Mouse (Mus musculus): Measurements from ENCODE around the gene Lrrc36.

Lrrc36 gene

DNA sequence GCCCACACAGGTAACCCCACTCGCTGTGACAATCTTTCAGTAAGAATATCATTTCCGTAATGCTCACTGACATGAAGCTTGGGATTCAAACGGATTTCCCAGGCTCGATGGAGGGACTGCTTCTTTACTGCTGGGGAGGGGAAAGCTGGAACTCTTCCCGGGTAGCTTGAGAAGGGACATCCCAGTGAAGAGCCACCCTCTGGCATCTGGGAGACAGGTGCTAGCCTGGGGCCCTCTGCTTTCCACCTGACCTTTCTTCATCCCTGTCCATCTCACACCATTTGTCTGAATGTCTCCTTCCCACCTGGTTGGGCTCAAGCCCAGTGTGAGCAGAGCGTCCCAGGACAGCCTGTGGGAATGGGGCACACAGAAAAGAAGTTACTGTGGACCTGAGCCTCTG, 52.9 kb downstream of the Lrrc36 start:
- no peak for DNase-seq (ENCODE audit: low read depth in 1 of 2, low spot score in 2 of 2)

DNA sequence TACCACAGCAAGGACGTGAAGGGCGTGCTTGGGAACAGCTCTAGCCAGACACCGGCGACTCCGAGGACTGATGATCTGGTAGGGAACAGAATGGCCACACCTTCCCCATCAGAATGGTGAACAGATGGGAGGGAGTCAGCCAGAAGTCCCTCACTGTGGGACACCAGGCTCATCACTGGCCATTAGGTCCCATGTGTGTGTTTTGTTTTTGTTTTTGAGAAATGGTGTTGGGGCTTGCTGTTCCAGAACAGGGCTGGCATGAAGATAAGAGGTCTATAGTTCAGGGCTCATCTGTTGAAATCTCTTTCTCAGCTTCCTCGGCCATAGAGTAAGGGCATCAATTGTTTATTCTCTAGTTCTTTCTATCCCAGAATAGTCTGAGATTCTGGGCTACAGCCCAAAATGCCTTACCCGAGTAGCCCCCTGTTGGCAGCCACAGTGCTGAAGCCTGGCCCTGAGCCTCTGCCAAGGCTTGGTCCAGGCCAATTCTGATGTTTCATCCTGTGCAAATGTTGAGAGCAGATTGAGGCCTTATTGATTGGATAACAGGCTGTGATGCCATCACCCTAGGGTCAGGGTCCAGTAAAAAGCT, 53.4 kb downstream of the Lrrc36 start:
- DNase-seq (ENCODE audit: low read depth in 1 of 2, low spot score in 2 of 2): no peak

DNA sequence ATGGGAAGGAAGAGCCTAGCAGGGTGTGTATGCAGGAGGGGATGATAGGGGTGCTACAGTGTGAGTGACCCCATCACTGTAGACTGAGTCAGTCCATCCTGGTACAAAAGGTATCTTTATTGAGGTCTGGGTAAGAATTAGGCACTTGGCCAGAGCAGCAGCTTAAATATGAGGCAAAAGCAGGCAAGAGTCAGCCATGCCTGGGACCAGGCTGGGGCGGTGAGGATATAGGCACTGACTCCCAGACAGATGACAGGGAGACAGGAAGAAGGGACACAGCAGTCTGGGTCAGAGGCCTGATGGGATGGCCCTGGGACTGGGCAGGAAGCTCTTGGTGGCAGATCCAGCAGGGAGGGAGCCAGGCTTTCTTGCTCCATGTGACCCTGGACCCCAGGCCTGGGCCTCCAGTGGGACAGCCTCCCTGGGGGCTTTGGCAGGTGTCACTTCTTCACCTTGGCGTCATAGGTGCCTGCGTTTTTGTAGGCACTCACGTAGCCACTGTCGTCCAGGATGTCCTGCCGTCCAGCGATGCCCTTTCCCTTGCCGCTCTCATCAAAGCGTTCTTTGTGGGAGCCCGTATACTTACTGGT, 54.1 kb downstream of the Lrrc36 start:
- no peak for DNase-seq (ENCODE audit: low read depth in 1 of 2, low spot score in 2 of 2)

DNA sequence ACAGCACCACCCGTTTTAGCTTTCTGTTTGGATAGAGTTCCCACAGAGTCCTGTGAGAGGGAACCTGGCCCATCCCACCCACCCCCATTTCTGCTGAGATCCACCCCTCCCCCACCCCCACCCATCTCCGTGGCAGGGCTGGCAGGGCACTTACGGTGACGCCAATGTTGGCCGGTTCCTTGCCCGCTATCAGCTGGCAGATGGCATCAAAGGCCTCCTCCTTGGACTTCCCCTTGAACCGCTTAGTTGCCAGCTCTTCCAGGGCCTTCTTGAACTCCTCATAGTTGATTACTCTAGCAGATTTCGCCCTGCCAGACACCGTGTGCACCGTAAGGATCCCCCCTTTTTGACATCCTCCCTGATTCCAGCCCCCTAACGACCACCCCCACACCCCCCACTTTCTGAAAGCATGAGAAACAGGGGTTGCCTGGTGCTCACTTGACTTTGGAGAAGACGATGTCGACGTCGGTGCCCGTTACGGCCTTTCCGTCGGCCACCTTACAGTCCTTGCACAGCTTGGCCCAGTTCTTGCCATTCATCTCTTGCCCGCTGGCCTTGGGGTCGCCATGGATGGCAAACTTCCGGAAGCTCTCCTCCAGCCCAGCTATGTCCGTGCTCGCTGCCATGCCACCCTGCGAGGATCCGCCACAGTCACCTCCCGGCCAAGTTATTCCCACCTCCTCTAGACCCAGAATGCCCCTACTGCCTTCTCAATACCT, 54.8 kb downstream of the Lrrc36 start:
- DNase-seq (ENCODE audit: low read depth in 1 of 2, low spot score in 2 of 2): no peak

DNA sequence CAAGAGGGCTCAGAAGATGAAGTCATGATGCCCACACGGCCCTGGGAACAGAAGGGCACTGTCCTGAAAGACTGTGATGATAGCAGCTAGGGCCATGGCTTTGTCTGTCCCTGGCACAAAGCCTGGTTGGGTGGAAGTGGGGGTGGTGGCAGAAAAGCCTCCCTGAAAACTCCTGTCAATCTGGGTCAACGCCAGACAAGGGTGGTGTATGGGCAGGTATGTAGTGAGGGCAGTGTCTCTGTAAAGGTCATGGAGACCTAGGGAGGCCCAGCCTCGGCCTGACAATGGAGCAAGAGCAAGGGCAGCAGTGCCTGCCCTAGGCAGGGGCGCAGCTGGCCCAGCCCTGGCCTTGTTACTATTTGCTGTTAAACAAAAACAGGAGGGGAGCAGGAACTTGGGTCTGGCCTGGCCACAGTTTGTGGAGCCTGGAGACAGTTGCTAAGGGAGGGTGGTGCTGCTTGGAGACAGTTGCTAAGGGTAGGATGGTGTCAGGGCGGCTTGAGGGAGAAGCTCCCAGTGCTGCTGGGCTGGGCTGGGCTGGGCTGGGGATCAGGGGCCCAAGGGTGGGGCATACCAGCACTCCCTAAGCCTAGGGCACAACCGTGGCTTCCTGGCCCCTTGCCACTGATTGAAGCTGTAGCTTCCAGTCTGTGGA, 55.8 kb downstream of the Lrrc36 start:
- peak in 1 of 2 experiments; percentile 54 for DNase-seq (ENCODE audit: low read depth in 1 of 2, low spot score in 2 of 2)

DNA sequence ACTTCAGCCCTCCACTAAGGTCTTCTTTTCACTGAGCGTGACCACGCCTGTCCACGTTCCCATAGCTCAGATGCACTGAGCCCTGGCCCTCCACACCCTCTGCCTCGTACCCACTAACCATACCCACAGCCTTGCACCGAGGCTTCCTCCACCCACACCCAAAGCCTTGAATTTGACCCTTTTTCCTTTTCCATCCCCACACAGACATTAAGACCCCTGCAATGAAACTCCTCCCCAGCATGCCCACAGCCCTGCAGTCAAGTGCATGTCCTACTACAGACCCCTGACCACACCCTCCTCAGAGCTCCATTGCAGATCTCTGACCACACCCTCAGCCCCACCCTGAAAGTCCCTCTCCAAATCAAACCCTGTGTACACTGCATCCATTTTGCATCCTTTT, 56.4 kb downstream of the Lrrc36 start:
- DNase-seq (ENCODE audit: low read depth in 1 of 2, low spot score in 2 of 2): no peak

DNA sequence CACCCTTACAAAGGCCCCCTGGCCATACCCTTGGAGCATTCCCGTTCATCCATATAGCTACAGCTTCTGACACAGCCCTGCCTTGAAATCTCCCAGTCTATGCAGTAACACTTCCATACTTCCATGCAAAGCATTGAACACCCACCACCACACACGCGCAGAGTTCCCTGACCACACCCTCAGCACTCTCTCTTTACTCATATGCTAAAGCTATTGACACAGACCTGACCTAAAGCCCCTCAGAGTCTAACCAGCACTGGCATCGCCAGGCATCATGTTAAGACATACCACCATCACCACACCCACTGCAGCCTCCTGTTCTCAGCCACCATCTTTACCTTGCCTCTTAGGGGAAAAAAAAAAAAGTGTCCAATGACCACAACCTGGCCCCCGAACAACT, 56.9 kb downstream of the Lrrc36 start:
- DNase-seq (ENCODE audit: low read depth in 1 of 2, low spot score in 2 of 2): no peak

DNA sequence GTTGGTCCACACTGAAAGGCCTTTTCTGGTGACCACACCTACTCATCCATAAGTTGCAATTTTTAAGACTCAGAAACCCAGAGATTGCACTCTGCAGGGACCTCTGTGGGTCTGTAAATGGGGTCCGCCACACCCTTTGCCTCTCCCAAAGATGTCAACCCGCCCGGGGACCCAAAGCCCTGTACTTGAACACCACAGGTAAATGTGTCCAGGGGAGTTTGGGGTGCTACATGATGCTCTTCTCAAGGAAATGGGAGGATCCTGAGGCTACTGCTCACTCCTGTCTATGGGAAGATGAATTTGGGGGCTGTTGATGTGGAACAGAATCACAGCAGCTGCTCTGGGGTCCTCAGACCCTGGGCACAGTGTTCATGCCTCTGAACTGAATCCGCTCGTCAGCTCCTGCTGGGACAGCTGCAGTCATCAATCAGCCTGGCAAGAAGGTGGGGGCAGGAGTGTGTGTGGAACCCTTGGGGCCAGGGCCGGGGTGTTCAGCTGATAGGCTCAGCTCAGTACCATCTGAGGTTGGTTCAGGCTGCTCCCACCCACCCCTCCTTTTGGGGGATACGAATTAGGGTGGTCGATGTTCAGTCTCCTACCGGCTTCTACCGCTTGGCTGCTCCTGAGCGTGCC, 57.4 kb downstream of the Lrrc36 start:
- DNase-seq (ENCODE audit: low read depth in 1 of 2, low spot score in 2 of 2): no peak

DNA sequence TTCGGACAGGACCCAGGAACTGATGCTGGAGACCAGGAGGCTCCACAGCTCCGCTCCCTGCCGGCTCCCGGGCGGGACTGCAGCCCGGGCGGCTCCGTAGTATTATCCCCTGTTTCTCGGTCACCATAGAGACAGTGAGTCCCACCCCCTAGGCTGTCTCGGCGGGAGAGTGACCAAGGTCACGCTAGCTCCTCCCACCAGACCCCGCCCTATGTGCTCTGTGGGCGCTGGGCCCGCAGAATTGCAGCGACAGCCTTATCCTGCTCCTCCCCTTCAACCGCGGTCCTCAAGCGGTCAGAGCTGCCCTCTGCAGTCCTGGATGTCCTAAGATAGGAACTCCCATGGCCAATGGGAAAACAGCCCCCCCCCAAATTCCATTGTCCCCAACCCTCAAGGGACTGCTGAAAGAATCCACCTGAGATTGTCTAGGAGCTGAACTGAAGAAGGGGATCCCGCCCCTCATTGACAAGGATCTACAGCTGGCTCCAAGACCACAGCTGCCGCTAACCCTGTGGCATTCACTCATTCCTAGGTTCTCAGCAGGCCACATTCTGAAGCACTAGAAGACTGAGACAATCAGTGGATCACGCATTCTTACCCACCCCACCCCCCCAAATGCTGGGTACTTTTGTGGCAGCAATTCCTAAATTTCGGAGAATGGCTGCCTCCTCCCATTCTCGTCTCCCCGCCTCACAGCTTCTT, 58.1 kb downstream of the Lrrc36 start, which contains the start of gene Tppp3:
Tppp3 (minus strand) TSS at position 213 of the 702 bp plus-strand sequence.
- peak; percentile 89 for DNase-seq (ENCODE audit: low read depth in 1 of 2, low spot score in 2 of 2)

DNA sequence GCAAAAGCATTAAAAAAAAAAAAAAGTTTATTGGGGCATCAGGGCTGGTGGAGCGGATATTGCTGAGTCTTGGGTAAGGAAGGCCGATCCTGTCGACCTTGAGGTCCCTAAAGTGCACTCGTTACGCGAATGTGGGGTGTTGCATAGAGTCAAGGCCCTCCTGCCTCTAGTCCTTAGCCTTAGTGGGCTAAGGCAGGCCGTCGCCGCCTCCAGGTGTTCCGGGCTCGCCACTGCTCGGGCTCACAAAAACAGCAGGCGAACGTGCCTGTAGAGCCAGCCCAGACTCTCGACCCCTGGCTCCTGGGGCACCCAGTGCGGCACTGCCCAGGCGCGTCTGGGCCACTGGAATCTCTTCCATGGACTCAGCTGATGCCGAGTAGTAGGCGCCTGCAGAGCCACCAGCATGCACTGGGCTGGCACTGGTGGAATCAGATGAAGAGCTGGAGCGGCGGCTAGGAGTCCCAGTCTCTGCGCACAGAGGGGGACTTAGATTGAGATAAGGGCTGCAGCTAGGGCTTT, 59.1 kb downstream of the Lrrc36 start:
- no peak for DNase-seq (ENCODE audit: low read depth in 1 of 2, low spot score in 2 of 2)

DNA sequence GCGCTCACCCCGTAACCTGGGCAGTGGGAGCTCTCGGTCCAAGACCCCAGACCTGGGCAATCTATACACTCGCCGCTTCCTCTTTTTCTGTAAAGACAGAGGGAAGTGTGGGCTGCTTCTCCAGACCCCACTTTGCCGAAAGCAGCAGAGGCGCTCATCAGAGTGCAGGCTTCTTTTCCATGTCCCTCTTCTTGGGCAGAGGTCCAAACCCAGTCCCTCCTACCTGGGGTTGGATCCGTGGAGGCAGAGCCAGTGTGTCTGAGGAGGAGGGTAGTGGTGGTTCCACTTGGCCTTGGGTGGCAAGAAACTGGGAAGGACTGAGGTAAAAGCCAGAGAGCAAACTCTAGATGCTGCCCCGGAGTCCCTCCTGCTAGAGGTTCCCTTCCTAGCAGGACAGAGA, 59.6 kb downstream of the Lrrc36 start:
- no peak for DNase-seq (ENCODE audit: low read depth in 1 of 2, low spot score in 2 of 2)

DNA sequence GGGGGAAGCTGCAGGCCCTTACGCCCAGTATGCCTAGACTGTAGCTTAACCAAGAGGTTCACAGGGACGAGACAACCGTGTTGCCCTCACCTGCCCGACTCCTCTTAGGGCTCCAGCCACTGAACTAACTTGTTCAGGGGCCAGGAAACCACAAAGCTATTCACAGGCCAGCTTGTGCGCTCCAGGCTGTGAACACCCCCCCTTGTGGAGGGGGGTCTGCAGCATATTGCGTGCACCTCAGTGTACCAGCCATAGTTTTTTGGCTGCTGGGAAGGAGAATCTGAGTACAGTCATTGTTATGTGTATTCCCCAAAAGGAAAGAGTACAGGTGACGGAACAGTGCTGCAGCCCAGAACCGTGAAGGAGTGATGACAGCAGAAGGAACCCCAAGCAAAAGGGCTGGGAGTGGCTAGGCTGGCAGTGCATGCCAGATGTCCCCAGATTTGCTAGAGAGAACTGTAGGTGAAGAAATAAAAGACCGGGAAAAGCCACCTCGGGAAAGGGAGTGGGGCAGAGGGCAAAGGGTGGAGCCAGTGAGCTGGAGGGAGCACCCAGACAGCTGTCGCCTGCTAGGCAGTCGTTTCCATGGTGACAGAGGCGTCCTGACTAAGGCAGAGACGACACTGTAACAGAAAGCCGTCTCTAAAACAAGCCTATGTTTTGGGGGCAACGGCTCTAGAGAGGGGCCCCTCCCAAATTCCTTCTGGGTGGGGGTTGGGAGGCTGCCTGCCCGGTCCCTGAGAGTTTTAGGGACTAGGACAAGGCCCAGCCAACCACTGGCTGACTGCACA, 60.6 kb downstream of the Lrrc36 start:
- no peak for DNase-seq (ENCODE audit: low read depth in 1 of 2, low spot score in 2 of 2)

DNA sequence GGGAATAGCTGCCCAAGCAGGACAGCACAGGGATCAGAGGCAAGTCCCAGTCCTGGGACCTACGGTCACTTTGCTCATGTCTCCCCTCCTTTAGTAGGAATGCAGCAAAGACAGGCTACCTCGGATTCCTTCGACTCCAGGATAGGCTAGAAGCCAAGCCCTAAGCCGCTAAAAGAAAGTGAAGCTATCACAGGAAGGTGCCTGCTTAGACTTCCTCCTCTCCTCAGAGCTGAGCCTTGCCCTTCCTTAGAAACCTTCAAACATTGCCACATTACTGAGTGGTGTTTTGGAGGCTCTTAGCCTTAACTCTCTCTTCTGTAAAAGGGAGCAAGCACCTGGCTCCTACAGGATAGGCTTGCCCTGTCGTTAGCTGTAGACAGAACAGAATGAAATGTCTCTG, 61.3 kb downstream of the Lrrc36 start:
- DNase-seq (ENCODE audit: low read depth in 1 of 2, low spot score in 2 of 2): no peak

DNA sequence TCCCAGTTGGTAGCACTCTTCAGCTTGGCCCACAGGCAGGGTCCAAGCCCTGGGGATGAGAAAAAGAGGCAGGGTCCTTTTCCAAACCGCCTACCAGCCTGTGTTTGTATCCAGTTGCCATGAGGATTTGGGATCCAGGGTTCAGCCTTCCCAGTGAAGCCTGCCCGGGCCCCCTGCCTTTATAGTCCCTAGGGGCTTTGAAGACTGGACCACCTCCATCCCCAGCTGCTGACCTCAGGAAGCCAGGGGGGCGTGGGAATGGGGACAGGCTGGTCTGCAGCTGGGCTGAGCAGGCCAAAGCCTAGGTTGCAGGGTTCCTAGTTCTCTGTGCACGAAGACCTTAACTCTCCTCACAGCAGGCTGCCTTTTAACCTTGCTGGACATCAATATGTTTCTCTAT, 61.9 kb downstream of the Lrrc36 start:
- no peak for DNase-seq (ENCODE audit: low read depth in 1 of 2, low spot score in 2 of 2)

DNA sequence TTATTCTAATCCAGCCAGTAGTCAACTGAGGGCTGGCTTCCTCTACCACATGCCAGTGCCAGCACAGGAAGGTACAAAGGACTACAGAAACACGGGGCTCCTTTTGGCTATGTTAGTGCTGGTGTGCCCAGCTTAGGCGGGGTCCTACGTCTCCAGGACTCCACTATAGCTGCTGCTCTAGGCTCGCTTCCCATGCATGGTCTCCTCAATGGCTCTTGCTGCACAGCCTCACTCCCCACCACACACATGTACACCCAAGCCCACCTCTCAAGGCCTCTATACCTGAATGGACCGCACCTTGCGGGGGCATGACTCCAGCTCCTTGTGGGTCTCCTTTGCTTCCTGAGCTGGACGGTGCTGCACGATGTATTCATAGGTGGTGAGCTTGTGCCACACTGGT, 62.4 kb downstream of the Lrrc36 start:
- DNase-seq (ENCODE audit: low read depth in 1 of 2, low spot score in 2 of 2): no peak

DNA sequence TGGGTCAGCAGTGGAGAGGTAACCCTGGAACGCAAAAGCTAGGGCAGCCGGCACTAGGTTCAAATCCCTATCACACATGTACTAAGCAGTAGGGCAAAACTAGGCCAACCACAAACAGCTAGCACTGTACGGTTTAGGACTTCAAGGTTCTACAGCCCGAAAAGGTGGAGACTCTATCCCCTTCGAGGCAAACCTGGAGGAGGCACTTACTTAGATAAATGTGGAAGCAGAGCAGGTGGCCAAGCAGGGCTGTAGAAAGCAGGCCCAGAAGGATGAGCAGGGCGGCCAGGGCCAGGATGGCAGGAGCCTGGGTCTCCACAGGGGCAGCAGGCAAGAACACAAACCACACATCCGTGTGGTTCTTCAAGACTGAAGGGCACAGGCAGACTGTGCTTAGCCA, 62.8 kb downstream of the Lrrc36 start:
- no peak for DNase-seq (ENCODE audit: low read depth in 1 of 2, low spot score in 2 of 2)

DNA sequence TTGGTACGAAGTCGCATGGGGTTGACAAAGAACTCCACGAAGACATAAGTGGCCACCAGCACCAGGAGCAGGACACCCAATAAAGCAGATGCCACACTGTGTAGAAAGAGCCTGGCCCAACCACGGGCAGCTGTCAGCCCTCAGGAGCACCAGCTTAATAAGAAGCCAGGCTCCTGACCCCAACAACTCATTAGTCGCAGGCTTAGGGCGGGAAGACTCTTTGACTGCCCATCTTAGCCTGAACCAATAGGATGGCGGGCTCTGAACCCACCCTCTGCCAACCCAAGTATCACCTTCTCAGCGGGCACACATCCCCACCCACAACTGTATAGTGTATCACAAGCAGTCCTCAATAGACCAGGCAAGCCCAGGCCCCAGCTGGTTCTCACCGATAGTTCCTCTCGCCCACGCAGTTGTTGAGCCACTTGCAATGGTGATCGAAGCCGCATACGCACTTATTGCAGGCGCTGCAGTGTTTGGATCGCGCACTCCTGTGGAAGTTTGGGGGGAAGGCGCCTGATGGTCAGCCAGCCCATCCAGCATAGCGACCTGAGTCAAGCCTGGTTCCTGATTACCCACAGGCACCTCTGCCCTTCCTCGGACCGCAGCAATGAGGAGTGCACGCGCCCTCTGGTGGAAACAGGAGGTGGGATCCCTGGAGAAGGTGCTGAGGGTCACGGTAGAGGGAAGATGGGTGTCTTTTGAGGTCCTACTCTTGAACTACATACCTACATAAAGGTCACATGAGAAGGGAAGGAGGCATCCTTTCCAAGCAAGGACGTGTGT, 63.5 kb downstream of the Lrrc36 start:
- peak in 1 of 2 experiments; percentile 40 for DNase-seq (ENCODE audit: low read depth in 1 of 2, low spot score in 2 of 2)

DNA sequence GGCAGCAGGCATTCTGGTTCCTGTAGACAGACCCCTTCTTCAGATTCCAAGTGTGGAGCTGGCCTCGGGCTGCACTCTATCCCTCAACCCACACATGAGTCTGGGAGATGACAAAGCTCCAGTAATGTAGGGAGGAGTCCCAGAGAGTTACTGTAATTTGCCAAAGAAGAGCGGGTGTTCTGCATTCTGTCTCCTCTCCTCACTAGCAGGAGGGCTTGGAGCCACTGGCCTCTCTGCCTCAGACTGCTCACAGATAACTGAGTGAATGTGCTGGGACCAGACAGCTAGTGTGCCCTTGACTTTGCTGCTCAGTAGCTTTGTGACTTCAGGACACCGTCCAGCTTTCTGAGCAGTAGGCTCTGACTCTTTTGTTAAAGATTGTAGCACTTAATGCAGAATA, 64.4 kb downstream of the Lrrc36 start:
- no peak for DNase-seq (ENCODE audit: low read depth in 1 of 2, low spot score in 2 of 2)

DNA sequence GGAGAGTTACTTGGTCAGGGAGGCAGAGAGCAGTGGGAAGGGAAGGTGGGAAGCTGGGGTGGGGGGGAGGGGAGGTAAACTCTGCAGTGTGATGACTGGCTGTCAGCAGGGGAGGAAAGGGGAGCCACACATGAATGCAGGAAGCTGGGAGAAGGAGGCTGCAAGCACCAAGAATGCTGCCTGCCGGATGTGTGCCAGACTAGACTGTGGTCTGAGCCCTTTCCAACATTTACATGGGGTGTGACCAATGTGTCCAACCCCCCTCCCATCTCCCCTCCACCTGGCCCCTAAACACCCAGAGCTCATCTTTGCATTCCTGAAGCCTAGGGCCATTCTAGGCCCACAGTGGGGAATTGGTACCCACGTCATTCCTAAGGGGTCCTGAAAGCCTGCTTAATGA, 67.6 kb downstream of the Lrrc36 start:
- no peak for DNase-seq (ENCODE audit: low read depth in 1 of 2, low spot score in 2 of 2)
